Mouse (Mus musculus) heart, adult 18-20 months (tissue): ENCODE data around the gene 2610507B11Rik. TPM values are rescaled to one million over a fixed set of nuclear protein-coding genes. Genes with fewer than 3 reads are reported as not detected.

ENCODE experiments used
- total RNA-seq, 2 experiments: library from RNA; stranded (reverse); gene quantifications; 2 replicates each; pipeline ENCODE4 v1.2.3; 2021

The 2610507B11Rik gene
- total RNA-seq, 2 experiments from 2014 or later, result 203 to 219 TPM

Other genes starting within 250 kb of the 2610507B11Rik start
- 1 to 10 TPM; 4.1 to 5.2 TPM for gene Dhrs13, start 229.5 kb upstream of the 2610507B11Rik start, total RNA-seq
- 10 to 100 TPM; 54.1 to 56.0 TPM for gene Flot2, start 223.8 kb upstream of the 2610507B11Rik start, total RNA-seq
- 10 to 100 TPM; 28.9 to 29.3 TPM for gene Eral1, start 181.4 kb upstream of the 2610507B11Rik start, total RNA-seq
- gene Fam222b, start 167.1 kb upstream of the 2610507B11Rik start, total RNA-seq, result 10 to 100 TPM; 11.7 to 12.5 TPM
- 1 to 10 TPM; 3.2 to 4.6 TPM for gene Traf4, start 96.2 kb upstream of the 2610507B11Rik start, total RNA-seq
- gene Nek8, start 85.1 kb upstream of the 2610507B11Rik start, total RNA-seq, result 1 to 10 TPM; 1.7 to 2.6 TPM
- 10 to 100 TPM in 1 of 2 experiments, 1 to 10 TPM in 1; 3.2 to 10.6 TPM for gene Tlcd1, start 85.0 kb upstream of the 2610507B11Rik start, total RNA-seq
- gene Rpl23a, start 78.2 kb upstream of the 2610507B11Rik start, total RNA-seq, result 100 to 1,000 TPM; 866 to 935 TPM
- 10 to 100 TPM in 1 of 2 experiments, 1 to 10 TPM in 1; 6.4 to 11.4 TPM for gene Rab34, start 73.3 kb upstream of the 2610507B11Rik start, total RNA-seq
- gene Proca1, start 68.4 kb upstream of the 2610507B11Rik start, total RNA-seq, result 1 to 10 TPM in 1 of 2 experiments, under 1 TPM in 1; 0.89 to 1.6 TPM
- gene Sdf2, start 16.0 kb upstream of the 2610507B11Rik start, total RNA-seq, result 10 to 100 TPM; 52.7 to 55.7 TPM
- gene Supt6, start 15.8 kb upstream of the 2610507B11Rik start, total RNA-seq, result 10 to 100 TPM; 28.4 to 29.7 TPM
- under 1 TPM; 0.37 to 0.49 TPM for gene BC030499, start 29.1 kb downstream of the 2610507B11Rik start, total RNA-seq
- under 1 TPM; 0.28 to 0.35 TPM for gene Spag5, start 39.8 kb downstream of the 2610507B11Rik start, total RNA-seq
- gene Aldoc, start 61.2 kb downstream of the 2610507B11Rik start, total RNA-seq, result 1 to 10 TPM in 1 of 2 experiments, under 1 TPM in 1; 0.97 to 1.2 TPM
- 10 to 100 TPM; 24.6 to 26.7 TPM for gene Pigs, start 66.7 kb downstream of the 2610507B11Rik start, total RNA-seq
- 1 to 10 TPM; 5.2 to 5.8 TPM for gene Unc119, start 81.7 kb downstream of the 2610507B11Rik start, total RNA-seq
- gene Foxn1, start 124.8 kb downstream of the 2610507B11Rik start, total RNA-seq, result not detected
- gene Slc13a2, start 160.5 kb downstream of the 2610507B11Rik start, total RNA-seq, result not detected
- gene Slc46a1, start 203.9 kb downstream of the 2610507B11Rik start, total RNA-seq, result 1 to 10 TPM; 2.5 to 2.7 TPM
- gene Sarm1, start 236.0 kb downstream of the 2610507B11Rik start, total RNA-seq, result under 1 TPM; 0.45 to 0.59 TPM
- gene Vtn, start 237.3 kb downstream of the 2610507B11Rik start, total RNA-seq, result 10 to 100 TPM; 15.2 to 18.5 TPM
- gene Sebox, start 241.7 kb downstream of the 2610507B11Rik start, total RNA-seq, result not detected